Mouse (Mus musculus): Measurements from ENCODE around the gene Clrn1. TPM values are rescaled to one million over a fixed set of nuclear protein-coding genes. Genes with fewer than 3 reads are reported as not detected.
"Not testable (repeated sequence)": the region's sequence is repeated elsewhere in the genome, so short reads cannot be mapped to it uniquely, and the experiment has no call there.

Clrn1 gene
- total RNA-seq (2022): not detected

- DNase-seq (ENCODE audit: low spot score): no peak
Measured at GRCm38 (mm10) chr3:58884801-58885573, at the start of gene Clrn1. Gene Clrn1 (minus strand): TSS chr3:58885340.

GRCm38 (mm10) chr3:58924027-58924426, 38.9 kb upstream of the Clrn1 start:
- DNase-seq (ENCODE audit: low spot score): no peak

- no peak for DNase-seq (ENCODE audit: low spot score)
Measured at GRCm38 (mm10) chr3:58923140-58923539, 38.0 kb upstream of the Clrn1 start.

GRCm38 (mm10) chr3:58922636-58923035, 37.5 kb upstream of the Clrn1 start:
- DNase-seq (ENCODE audit: low spot score): no peak

GRCm38 (mm10) chr3:58921316-58921715, 36.2 kb upstream of the Clrn1 start:
- DNase-seq (ENCODE audit: low spot score): no peak

GRCm38 (mm10) chr3:58904656-58905055, 19.5 kb upstream of the Clrn1 start:
- no peak for DNase-seq (ENCODE audit: low spot score)

GRCm38 (mm10) chr3:58902051-58902758, 17.1 kb upstream of the Clrn1 start:
- DNase-seq (ENCODE audit: low spot score): no peak

- no peak for DNase-seq (ENCODE audit: low spot score)
Measured at GRCm38 (mm10) chr3:58895131-58895530, 10.0 kb upstream of the Clrn1 start.

- no peak for DNase-seq (ENCODE audit: low spot score)
Measured at GRCm38 (mm10) chr3:58894529-58894928, 9.4 kb upstream of the Clrn1 start.

- DNase-seq (ENCODE audit: low spot score): no peak
Measured at GRCm38 (mm10) chr3:58889670-58890069, 4.5 kb upstream of the Clrn1 start.

- DNase-seq (ENCODE audit: low spot score): no peak
Measured at GRCm38 (mm10) chr3:58888131-58888715, 3.1 kb upstream of the Clrn1 start.

- no peak for DNase-seq (ENCODE audit: low spot score)
Measured at GRCm38 (mm10) chr3:58887719-58888118, 2.6 kb upstream of the Clrn1 start.

GRCm38 (mm10) chr3:58883511-58883907, 1.6 kb downstream of the Clrn1 start:
- DNase-seq (ENCODE audit: low spot score): no peak

GRCm38 (mm10) chr3:58882878-58883510, 2.1 kb downstream of the Clrn1 start:
- peak; percentile 7 for DNase-seq (ENCODE audit: low spot score)

- DNase-seq (ENCODE audit: low spot score): no peak
Measured at GRCm38 (mm10) chr3:58881016-58881415, 4.1 kb downstream of the Clrn1 start.

- DNase-seq (ENCODE audit: low spot score): no peak
Measured at GRCm38 (mm10) chr3:58880181-58880580, 5.0 kb downstream of the Clrn1 start.

- DNase-seq (ENCODE audit: low spot score): not testable (repeated sequence)
Measured at GRCm38 (mm10) chr3:58871882-58872281, 13.3 kb downstream of the Clrn1 start.

- no peak for DNase-seq (ENCODE audit: low spot score)
Measured at GRCm38 (mm10) chr3:58865690-58866089, 19.4 kb downstream of the Clrn1 start.

GRCm38 (mm10) chr3:58862976-58863375, 22.2 kb downstream of the Clrn1 start:
- no peak for DNase-seq (ENCODE audit: low spot score)

GRCm38 (mm10) chr3:58843415-58843814, 41.7 kb downstream of the Clrn1 start:
- no peak for DNase-seq (ENCODE audit: low spot score)

GRCm38 (mm10) chr3:58833442-58834160, 51.5 kb downstream of the Clrn1 start:
- no peak for DNase-seq (ENCODE audit: low spot score)

- DNase-seq (ENCODE audit: low spot score): no peak
Measured at GRCm38 (mm10) chr3:58832888-58833287, 52.3 kb downstream of the Clrn1 start.
